Mouse (Mus musculus) left cerebral cortex, postnatal 36 days (tissue): ENCODE results near the gene Cacna1e. TPM values are rescaled to one million over a fixed set of nuclear protein-coding genes. Genes with fewer than 3 reads are reported as not detected.

Source experiments
- DNase-seq, 2 experiments: peaks; one replicate each; pipeline ENCODE4 v3.0.0; 2021 to 2022; ENCODE audit warnings: low spot score in 2 of 2, mixed read lengths in 1 of 2
- intact Hi-C: fragments of 180-260 bp; cut with DNase I; formaldehyde crosslinking; loops from one replicate; pipeline ENCODE4 v1.15.1; 2025
- total RNA-seq, 2 experiments: library from RNA; stranded (reverse); gene quantifications; 2 replicates each; pipeline ENCODE4 v1.2.3; 2021

Cacna1e gene
- total RNA-seq, 2 experiments from 2014 or later, result 146 to 202 TPM

DNA sequence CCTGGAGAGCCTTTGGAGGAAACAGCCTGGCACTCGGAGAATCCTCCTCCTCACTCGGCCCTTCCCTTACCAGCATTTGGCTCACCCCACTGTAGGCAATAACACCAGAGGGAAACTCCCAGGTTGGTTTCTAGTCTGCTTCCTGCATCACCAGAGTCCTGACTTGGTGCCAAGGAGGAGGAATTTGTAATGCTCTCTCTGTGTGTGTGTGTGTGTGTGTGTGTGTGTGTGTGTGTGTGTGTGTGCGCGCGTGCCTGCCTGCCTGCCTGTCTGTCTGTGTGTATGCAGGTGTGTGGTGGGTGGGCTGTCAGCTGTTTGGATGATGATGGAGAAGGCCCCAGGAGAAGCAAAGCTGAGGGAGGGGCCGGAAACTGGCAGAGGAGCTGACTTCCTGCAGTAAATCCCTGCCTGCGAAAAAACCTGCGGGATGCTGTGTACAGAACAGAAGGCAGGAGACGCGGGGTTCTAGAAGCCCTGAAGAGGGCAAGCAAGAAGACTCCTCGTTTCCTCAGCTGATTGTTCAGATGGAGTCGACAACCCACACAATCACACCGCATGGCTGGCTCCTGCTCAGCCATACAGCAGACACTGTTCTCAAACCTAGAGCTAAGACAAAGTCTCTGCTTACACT lies 92.6 kb downstream of the Cacna1e start:
- DNase-seq, result peak; percentile 55 to 65
- intact Hi-C loops, result loop anchor here (5.0 to 10.0 kb wide), 2 partner anchors 91 to 443 kb away; partner anchors contain the start of gene Cacna1e

DNA sequence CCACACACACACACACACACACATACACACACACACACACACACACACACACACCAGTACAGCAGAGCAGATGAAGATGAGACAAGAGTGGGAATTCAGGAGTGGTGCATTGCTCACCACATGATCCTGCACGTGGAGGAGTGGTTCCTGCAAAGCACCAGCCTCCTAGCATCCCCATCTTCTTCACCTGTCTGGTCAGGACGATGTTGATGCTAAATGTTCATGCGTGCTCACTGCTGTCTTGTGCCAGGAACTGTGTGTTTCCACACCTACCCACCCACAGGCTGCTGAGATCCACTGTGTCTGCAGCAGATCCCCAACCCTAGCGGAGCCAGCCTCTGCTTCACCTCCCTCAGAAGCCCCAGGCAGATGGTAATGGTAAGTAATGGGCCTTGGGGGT lies 95.8 kb downstream of the Cacna1e start:
- intact Hi-C loops, result loop anchor here (5.0 kb wide), 1 partner anchor 79 kb away; no protein-coding TSS in a partner anchor

DNA sequence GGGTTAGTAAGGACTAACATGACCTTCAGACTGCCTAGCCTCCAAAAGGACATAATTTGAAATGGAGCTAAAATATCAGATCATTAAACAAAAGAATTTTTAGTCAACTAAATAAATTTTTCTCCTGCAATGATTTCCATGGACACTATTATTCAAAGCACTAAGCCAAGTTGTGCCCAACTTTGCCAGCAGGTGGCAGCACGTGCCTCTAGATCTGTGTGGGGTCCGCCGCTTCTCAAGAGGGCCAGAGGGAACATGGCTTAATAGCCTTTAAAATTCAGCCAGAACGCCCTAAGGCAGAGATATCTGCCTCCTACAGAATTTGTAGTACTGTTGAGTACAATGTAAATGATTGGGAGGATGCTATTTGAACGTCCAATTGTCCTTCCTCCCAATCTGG lies 96.2 kb downstream of the Cacna1e start:
- intact Hi-C loops, result loop anchor here (5.0 kb wide), 1 partner anchor 79 kb away; no protein-coding TSS in a partner anchor
- DNase-seq, result peak; percentile 68 to 80

More for the DNA sequence above, 95.8 kb downstream of the Cacna1e start:
- DNase-seq, result peak; percentile 58 to 73

DNA sequence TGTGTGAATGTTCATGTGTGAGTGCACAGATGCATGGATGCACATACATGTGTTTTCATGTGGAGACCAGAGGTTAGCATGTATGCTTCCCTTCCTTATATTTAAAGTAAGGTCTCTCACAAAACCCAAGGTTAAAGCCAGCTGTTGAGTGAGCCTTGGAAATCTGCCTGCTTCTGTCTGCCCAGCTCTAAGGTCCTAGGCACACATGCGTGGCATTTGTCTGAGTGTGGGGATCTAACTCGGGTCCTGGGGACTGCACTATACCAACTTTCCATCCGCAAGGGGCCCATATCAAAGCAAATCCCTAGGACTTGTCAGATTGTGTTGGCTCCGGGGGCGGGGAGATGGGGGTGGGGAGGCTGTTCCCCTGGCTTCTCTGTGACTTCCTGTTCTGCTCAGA lies 96.9 kb downstream of the Cacna1e start:
- intact Hi-C loops, result loop anchor here (5.0 kb wide), 1 partner anchor 80 kb away; no protein-coding TSS in a partner anchor
- DNase-seq, result no peak

DNA sequence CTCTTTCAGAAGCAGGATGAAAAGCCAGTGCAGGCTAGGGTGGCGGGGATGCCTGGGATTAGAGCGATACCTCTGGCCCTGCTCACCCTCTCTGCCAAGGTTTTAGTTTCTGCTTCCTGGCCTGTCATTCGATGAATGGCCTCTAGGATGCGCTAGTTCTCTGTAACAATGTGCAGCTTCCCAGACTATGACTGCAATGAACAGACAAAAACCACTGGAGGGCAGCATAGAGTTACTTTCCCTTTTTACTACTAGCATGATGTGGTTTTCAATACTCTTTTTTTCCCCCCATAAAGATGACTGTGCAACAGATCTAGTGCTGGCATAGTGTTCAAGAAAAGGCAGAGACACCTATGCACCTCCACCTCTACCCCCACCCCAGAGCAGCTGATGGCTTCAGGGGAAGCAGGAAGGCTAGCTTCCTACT lies 98.0 kb downstream of the Cacna1e start:
- DNase-seq, result peak; percentile 64 to 77
- intact Hi-C loops, result loop anchor here (1.0 to 5.0 kb wide), 2 partner anchors 81 to 220 kb away; no protein-coding TSS in a partner anchor

DNA sequence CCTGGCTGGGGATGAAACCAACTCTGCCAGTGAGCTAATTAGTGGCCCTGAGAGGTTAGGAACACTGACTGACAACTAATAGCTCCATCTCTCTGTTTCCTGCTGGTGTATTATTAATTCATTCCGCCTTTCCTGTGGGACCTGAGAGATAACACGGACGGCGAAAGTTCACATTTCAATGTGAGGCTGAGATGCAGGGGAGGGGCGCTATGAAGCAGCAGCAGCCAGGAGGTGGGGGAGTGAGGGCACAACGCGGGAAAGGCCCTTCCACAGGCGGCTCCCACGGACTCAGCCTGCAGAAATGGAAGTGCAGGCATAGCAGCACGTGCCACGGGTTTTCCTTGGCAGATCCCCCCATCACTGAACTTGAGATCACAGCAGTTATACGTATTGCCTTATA lies 99.4 kb downstream of the Cacna1e start:
- intact Hi-C loops, result loop anchor here (5.0 kb wide), 1 partner anchor 82 kb away; no protein-coding TSS in a partner anchor
- DNase-seq, result no peak

DNA sequence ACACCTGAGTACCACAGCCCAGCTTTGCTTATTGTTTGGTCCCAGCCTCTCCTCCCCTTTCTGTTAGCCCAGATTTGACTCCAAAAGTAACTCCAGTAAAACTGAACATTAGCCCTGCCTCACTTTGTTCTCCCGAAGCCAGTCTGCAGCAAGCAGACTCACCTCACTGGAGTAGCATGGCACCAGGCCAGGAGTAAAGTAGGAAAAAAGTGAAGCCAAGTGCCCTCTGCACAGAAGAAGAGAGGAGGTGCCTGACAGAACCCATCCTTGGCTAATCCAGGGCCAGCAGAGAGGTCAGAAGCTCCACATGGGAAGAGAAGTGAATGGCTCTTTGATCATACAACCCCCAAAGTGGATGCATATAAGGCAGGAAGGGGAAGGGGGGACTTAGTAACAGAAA lies 100.8 kb downstream of the Cacna1e start:
- no peak for DNase-seq
- intact Hi-C loops, result no loop called here

DNA sequence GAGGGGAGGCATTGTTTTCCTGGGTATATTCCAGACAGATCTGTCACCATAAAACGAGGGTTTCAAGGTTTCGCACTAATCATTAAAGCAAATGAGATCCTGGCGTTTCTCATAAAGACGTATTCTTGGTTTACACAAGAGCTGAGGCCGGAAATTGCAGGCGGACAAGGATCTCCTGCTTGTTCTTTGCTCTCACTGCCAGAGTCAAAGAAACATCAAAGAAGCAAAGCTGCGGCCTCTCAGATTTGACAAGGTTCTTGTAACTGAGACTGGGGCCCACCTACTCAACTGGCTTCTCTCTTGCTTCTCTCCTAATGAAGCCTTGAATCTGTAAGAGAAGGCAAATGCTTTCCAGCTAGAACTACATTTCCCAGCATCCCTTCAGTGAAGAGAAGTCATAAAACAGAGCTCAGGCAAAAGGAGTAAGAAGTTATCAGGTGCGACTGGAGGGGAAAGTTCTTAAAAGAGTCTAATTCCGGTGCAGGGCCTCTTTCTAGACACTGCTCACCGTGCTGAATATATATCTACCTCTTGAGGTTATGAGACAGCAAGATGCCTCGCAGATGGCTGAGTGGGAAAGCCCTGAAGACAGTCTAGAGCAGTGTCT lies 104.3 kb downstream of the Cacna1e start:
- intact Hi-C loops, result no loop called here
- no peak for DNase-seq

DNA sequence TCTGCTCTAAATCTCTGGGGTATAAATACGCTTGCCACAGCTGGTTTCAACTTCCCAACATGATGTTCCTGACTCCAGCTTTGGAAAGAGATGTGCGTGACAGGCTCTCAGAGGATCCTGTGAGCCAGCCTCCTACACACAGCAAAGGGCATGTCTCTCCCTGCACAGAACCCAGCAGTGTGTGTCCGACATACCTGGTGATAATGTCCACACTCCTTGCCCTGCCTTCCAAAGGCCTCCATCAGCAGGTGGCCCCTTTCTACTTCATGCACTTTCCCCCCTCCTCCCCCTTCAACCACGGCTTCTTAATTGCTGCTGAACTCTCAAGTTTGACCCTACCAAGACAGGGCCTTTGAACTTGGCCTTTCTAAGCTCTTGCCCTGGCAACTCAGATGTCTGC lies 108.0 kb downstream of the Cacna1e start:
- intact Hi-C loops, result no loop called here

DNA sequence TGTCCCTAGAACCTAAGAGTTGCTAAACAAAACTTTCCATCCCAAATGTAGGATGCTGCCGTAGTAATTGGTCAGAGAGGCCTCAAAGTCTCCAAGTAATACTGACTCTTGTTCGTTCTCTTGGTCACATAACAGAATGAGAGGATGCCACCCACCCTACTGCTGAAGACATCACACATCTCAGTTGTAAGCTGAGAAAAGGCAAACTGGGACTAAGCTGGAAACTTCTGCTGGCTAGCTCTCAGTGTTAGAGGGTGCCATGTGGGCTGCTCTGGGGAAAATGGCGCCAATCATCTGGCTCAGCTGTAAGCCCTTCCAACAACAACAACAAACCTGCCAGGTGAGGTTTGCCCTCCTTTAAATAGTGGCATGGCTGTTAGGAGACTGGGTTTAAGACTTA lies 109.8 kb downstream of the Cacna1e start:
- DNase-seq, result no peak
- intact Hi-C loops, result no loop called here

More for the DNA sequence above, 108.0 kb downstream of the Cacna1e start:
- DNase-seq, result no peak

DNA sequence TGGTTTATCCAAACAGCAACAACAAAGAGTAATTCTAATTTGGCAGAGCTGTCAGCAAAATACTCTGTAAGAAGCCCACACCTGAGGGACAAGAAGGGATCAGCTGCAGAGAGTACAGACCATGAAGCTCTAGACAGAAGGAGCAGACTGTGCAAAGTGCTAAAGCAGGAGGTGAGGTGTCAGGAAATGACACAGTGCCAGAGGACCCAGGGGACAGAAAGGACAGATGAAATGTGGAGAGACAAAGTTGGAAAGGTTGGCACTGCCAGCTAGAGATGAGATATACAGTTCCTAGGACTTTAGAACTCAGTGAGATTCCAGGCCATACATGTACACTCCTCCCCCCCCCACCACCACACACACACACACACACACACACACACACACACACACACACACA lies 113.2 kb downstream of the Cacna1e start:
- no peak for DNase-seq
- intact Hi-C loops, result no loop called here

DNA sequence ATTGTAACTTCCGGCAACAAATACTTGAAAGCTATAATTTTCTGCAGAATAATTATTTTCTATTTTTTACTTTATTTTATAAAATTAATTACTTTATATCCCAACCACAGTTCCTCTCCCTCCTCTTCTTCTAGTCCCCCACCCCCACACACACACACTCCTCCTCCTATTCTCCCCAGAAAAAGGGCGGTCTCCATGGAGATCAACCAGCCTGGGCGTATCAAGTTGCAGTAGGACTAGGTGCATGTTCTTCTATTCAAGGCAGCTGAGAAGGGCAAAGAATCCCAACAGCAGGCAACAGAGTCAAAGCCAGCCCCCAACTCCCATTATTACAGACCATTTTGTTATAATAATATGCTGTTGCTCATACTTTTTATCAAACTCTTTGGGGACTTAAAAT lies 113.8 kb downstream of the Cacna1e start:
- no peak for DNase-seq
- intact Hi-C loops, result no loop called here

DNA sequence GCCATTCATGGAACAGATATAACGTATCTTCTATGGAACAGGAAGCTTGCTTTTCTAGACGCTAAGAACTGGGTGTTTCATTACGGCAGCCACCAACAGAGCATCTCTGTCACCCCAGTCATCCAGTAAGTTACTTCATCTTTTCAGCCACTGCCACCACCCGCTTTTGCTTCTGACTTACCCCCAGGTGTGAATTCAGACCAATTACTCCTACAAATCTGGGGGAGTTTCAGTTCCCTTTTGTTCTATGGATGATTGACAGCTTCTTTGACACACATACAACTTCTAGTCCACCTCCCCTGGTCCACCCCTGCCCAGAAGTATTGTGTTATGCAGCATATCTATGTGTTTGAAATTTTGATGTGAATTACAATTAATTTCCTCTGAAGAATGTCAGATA lies 121.2 kb downstream of the Cacna1e start:
- no peak for DNase-seq
- intact Hi-C loops, result no loop called here

DNA sequence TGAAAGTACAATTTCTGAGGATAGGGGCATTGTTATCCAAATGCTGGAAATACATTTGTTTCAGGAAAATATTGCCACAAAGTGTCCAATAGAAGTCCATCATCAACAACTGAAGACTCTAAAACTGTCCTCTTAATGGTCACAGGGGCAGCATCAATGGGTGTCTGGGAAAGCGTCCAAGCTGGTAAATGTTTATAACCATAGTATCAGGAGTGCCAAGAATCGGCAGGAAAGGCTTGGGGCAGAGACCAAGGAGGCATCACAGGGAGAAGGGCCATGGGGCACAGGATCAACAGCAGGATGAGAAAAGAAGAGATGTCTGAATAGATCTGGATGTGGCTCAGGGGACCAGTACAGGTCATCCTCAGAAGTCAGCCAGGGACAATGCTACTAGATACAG lies 132.2 kb downstream of the Cacna1e start:
- DNase-seq, result no peak
- intact Hi-C loops, result no loop called here

DNA sequence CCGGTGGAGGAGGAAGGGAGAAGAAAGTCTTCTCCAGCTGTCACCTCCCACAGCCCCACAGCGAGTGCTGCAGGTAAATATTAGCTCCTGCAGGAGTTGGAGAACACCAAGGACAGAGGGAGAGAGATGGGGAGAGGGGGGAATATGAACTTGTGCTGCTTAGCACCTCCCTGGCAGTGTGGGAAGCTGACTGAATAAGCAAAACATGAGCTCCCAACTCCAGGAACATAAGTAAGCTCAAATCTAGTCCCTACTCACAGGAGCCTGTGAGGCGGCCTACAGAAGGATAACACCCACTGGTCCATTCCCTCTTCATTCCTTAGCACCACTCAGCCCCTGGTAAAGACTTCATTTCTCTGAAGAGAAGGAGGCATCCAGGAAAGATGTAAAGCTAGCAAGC lies 135.8 kb downstream of the Cacna1e start:
- intact Hi-C loops, result no loop called here
- DNase-seq, result no peak

DNA sequence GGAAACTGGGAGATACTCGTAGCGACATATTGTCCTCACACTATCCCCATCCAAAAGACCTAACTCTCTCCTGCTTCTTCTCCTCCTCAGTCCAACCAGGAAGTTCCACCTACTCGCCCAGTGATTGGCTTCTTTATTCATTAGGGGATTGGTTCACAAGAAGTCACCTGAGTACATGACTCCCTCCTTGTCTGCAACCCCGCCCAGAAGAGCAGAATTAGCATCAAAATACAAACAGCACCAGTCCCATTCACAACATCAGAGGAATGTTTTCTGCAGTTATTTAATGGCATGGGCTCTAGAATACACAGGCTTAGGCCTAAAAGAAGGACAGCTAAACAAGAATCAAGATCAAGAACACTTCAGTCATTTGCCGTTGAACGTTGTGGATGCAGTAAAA lies 139.1 kb downstream of the Cacna1e start:
- intact Hi-C loops, result no loop called here
- DNase-seq, result no peak

DNA sequence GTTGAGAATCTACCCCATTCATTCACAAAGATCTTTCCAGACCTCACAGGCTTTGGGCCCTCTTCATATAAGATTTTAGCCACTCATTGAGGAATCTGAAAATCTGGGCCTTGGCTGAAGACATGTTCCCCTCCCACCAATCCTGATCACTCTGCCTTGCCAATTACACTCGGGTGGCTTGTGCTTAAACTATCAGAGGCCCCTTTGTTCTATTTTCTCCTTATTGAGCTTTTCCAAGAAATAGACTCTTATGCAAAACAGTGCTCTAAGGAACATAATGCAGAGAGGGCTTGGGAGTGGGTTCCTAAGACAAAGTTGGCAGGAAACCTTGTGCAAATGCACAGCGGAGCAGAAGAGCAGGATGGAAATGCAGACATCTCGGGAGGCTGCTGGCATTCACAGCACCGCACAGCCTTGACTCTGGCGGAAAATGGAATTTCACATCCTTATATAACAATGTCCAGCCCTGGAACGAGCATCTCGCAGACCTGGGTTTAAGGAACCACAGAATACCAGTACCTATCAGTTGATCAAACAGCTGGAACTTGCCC lies 153.8 kb downstream of the Cacna1e start:
- DNase-seq, result no peak
- intact Hi-C loops, result loop anchor here (1.0 kb wide), 1 partner anchor 449 kb away; no protein-coding TSS in a partner anchor

DNA sequence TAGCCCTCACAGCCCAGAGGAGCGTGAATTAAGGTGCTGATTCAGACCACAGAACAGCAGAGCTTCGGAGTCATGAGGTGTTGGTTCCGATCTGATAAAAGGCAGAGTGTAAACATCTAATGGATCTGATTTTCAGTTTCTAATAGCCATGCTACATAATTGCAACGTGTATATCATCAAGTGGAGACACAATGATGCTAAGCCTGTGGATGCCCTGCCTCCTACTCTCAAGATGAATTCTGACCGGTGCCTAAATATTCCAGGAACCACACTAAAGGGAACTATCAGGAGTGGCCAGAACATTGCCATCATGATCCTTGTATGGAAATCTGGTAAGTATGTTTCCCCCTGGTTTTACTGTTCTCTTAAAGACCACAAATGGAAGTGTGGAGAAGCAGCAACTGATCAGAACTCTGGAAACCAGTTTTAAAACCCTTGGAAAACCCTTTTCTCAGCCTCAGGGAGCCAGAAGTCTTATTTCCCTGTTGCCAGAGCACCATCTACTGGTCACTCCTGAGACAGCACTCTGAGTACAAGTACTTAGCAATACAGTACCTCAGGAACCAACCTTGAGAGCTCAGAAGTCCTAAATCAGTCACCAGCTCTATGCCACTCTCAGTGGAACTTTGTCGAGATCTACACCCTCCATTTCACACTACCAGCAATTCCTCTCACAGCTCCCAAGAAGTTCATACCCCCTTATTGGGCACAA lies 154.9 kb downstream of the Cacna1e start:
- intact Hi-C loops, result loop anchor here (5.0 to 10.0 kb wide), 4 partner anchors 65 to 832 kb away; partner anchors contain the start of gene Glul

DNA sequence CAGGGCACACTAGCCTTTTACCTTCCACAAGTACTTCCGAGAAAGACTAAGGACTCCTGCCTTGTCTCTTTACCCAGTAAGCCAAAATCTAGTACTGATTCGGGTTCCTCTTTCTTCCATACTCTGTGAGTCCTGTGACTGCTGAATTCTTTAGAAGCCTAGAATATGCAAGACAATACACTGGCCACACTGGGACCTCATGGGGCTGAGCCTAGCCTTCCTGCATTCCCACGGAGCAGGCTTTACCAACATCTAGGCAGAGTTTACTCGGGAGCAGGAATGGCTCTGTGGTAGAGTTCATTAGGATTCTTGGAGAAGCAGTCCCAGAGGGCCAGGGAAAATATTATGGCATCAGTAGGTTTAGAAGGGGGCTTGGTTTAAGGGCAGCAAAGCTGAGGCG lies 155.6 kb downstream of the Cacna1e start:
- intact Hi-C loops, result loop anchor here (5.0 to 10.0 kb wide), 4 partner anchors 64 to 831 kb away; partner anchors contain the start of gene Glul
- no peak for DNase-seq

More for the DNA sequence above, 154.9 kb downstream of the Cacna1e start:
- peak; percentile 82 to 85 for DNase-seq

DNA sequence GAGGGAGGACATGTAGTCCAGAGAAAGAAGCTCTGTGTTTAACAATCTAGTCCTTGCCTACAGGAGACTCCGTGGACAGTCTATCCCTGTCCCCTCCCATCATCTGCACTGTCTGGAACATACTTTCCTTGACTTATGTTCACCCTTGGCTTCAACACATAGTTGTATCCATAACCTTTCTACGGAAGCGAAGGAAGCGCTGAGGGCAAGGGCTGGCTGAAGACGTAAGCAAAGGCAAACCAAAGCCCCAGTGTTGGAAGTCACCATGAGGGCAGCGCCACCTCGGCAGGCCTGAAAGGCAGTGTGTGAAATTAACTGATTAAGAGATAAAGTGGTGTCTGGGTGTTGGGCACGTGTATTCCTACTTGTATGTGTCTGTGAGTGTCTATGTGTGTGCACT lies 156.6 kb downstream of the Cacna1e start:
- no peak for DNase-seq
- intact Hi-C loops, result loop anchor here (5.0 to 10.0 kb wide), 4 partner anchors 63 to 830 kb away; partner anchors contain the start of gene Glul
